Mouse (Mus musculus): ENCODE data around the gene Dgke.
A peak's percentile ranks its signal among the peaks of the same experiment; 100 is the strongest.
"Not testable (repeated sequence)": the region's sequence is repeated elsewhere in the genome, so short reads cannot be mapped to it uniquely, and the experiment has no call there.

Gene Dgke

DNA sequence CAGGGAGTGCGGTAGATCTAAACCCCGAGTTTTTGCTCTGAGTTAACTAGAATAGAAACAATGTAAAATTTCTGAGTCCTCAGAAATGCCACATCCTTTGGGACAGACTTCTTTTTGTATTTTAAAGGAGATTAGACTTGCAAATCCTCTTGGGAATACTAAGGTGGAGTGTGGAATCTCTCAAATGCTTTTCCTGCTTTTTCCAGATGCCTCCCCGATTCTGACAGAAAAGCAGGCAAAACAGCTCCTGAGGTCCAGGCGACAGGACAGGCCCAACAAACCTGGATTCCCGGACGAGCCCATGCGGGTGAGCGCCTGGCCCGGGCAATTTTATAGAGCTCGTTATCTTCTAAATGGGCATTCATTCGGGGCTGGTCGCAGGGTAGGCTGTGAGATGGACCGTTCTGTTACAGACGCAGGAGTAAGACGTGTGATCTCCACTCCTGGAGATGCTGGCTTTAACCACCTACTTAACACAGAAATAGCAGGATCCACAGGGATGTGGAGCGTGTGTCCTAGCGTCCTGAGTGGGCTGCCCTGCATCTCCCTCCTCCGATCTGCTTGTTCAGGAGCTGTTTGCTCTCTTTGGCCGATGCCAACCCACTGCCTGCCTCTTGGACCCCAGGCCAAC is 8.2 kb upstream of the Dgke start:
- no peak for DNase-seq (ENCODE audit: low read depth, low spot score)

DNA sequence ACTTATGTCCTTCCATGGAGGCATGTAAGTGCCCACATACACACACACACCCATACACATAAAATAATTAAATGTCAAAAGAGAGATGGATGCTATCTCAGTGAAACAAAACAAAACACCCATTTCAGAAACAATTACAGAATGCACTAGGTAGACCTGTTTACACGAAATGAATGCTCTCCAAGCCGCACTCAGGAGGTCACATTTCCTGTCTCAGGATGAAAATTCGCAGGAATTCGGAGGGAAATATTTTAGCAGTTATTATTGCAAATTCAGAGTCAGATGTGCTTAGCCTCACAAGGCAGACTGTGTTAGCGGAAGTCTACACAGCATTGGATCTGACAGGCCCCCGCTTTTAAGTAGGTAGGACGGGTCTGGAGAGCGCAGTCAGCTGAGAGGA is 6.9 kb upstream of the Dgke start, which contains the start of gene Gm525:
Gene Gm525 (plus strand): TSS at position 301 of the 400 bp plus-strand sequence.
- no peak for DNase-seq (ENCODE audit: low read depth, low spot score)

DNA sequence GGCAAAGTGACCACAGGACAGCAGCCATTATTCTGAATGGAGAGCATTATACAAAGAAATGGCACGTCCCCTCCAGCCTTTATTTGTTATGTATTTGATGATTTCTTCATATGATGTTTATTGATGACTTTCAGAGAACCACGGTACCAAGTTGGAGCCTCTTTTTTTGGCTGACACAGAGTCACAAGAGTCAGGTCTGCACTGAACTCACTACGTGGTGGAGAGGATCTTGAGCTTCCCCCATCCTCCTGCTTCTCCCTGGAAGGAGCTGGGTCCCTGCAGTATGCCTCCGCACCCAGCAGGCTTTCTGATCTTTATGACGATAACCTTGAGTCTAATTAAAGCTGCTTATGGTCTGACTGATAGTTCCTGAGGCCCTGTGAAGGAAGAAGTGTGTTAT is 4.9 kb upstream of the Dgke start:
- DNase-seq (ENCODE audit: low read depth, low spot score), result no peak

DNA sequence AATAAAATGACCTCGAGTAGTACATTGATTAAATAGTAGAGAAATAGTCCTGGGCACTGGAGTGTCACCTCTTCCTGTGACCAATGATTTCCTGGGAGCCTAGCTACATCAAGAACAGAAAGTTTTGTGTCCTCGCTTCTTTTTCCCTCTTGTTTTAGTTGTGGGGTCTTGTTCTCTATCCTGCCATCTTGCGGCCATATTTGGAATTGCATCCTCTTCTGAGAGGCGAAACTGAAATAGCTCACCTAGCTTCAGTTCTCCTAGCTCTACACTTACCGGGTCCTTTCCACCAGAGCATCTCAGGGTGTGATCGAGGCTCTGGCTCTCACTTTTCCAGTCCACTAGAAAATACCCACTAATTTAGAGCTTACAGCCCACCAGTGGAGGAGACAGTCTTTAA is 2.7 kb upstream of the Dgke start:
- peak; percentile 27 for DNase-seq (ENCODE audit: low read depth, low spot score)

DNA sequence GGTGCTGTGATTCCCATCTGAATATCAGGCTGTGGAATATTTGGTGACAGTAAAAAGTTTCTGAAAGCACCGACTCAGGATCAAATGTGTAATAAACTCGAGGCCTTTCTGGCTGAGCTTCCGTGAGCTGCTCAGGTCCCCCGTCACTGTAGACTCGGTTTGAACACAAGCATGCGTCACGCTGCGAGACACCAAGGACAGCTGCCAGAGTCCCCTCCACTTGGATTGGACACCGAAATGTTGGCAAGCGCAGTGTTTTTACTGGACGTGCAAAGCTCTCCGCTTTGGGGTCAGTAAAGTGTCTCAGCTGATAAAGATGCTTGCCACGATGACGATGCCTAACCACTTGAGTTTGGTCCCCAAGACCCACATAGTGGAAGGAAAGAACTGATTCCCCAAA is 2.0 kb upstream of the Dgke start:
- no peak for DNase-seq (ENCODE audit: low read depth, low spot score)

DNA sequence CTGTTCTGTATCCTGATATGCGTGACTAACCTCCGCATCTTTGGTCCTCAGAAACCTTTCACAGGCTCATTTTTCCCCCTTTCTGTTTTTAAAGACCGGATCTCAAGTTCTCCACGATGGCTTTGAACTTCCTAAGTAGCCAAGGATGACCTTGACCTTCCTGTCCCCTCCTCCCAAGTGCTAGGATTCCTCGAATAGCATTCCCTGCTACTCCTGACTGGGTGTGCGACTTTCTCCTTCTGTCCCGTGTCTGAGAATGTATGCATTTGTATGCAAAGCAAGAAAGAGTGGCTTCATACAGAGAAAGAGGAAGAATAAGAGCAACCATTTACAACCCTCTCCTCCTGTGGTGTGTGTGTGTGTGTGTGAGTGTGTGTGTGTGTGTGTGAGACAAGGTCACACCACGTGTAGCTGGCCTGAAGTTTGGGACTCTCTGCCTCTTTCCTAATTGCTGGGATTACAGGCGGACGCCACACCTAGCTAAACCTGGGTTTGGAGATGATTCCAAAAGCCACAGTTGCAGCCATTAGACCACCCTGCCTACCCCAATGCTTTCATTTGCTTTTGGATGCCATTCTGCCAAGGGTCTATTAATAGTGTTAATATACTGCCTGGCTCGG is 1.3 kb upstream of the Dgke start:
- no peak for DNase-seq (ENCODE audit: low read depth, low spot score)

DNA sequence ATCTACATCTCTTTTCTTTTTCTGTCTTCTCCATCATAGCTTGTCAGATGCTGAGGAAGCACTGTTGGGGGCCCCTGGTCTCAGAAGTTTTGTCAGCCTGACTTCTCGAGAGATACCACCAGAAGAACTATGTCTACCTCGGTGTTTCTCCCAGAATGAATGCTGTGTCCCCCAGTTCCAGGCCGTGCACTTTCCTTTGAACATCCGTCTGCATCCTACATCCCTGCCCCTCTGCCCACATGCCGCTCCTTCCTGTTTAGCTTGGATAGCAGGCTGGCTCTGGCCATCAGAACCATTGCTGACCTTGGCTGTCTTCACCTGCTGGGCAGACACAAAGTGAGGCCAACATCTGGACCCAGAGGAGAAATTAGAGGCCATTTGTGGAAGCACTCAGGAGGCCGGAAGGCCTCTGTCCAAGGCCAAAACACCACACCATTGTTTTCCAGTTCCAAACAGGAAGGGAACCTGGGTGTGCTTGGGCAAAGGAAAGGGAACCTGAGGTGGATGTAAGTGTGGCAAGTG is 712 bp upstream of the Dgke start:
- DNase-seq (ENCODE audit: low read depth, low spot score), result no peak

DNA sequence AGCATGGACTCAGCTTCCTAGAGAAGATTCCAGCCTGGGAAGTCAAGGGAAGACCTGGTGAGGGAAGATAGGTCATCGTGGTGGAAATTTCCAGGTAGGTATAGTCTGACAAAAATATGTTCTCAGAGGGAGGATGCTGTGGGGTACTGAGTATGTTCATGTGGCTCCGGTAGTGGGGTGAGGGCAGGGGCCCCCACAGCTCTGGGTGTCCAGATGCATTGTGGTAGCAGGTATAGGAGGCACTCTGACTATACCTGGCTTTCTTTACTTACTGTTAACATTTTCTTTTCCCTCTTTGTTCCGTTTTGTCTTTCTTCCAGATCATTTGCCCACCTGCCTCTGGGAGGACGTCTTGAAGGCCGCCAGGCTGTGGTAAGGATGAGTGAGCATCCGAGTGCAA is 524 bp downstream of the Dgke start:
- DNase-seq (ENCODE audit: low read depth, low spot score), result no peak

DNA sequence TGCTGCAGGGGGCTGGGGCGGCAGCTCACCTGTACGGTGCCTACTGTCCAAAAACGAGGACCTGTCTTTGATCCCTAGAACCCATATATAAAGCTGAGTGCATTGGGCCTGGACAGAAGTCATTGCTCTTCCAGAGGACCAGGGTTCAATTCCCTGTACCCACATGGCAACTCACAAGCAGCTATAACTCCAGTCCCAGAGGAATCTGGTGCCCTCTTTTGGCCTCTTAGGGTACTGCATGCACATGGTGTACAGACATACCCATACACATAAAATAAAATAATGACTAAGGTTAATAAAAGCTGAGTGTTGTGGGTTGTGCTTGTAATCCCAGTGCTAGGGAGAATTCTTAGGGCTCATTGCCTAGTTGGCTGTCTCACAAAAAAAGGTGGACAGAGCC is 1.4 kb downstream of the Dgke start:
- DNase-seq (ENCODE audit: low read depth, low spot score), result no peak

DNA sequence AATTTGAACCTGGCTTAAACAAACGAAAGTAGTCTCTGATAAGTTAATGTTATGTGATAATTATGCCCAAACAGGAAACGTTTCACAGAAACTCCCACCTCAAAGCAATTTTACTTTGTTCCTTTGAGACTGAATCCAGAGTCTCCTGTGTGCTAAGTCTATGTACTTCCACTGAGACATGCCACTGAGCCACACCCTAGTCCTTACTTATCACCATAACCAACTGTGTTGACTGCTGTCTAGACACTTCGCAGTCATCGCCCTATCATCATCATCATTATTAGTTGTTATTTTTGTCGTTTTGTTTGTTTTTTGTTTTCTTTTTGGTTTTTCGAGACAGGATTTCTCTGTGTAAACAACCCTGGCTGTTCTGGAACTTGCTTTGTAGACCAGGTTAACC is 2.3 kb downstream of the Dgke start:
- no peak for DNase-seq (ENCODE audit: low read depth, low spot score)

DNA sequence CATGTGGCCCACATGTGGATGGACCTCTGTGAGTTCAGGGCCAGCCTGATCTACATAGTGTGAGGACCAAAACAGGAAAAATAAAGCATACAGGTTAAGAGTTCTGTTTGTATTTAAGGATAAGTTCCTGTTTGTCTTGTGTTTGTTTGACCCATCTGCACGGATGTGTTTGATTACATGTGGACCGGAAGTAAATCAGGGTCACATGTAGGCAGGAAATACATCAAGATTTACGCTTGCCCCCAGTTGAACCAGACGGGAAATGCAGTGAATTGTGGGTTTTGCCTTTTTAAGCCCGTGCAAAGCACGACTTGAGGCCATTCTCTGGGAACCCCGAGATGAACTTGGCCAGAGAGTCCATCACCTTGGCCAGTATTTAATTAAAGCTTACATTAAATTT is 5.3 kb downstream of the Dgke start:
- no peak for DNase-seq (ENCODE audit: low read depth, low spot score)

DNA sequence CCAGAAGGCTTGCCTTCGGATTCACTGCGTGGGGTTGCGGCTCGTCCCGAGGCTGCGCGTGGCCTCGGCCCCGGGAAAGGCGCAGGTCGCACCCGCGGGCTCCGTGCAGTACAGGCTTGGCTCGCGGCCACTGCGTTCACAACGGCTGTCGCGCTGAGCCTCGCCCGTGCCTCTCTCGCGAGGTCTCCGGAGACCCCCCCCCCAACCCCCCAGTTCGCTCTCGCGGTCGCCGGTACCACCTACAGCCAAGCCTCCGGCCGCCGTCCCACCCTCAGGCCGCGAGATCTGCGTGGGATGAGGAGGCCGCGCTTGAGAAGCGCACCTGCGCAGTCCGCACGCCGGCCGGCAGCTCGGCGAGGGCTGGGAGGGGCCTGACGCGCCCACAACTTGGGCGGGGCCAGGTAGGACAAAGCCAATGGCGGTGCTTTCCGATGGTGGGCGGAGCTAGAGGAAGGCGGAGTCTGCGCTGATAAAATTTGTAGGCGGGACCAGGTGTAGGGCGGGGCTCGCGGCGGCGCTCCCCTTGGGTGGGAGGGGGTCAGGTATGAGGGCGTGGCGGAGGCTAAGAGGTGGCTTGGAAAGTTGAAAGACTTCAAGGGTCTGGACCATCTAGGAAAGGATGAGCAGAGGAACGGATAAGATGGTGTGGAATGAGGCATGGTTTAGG is 6.1 kb downstream of the Dgke start:
- peak; percentile 80 for DNase-seq (ENCODE audit: low read depth, low spot score)

DNA sequence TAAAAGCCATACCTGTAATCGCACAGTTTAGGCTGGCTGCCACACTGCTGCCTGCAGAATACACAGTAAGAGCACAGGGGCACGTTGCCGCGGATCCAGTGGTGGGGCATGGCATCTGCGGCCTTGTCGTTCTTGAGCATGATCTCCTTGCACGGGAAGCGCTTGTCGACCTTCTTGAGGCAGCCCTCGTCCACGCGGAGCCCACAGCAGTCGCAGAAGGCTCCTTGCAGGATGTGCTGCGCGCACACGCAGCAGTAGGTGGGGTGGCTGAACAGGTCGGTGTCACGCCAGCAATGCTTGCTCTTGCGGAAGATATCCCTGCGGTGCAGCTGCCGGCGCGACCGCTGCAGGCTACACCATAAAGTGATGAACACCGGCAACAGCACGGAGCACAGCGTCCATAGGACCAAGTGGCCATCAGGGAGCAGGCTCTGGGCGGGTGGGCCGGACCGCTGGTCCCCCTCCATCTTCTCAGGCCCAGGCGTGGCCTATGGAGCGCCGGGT is 6.7 kb downstream of the Dgke start:
- peak; percentile 35 for DNase-seq (ENCODE audit: low read depth, low spot score)

DNA sequence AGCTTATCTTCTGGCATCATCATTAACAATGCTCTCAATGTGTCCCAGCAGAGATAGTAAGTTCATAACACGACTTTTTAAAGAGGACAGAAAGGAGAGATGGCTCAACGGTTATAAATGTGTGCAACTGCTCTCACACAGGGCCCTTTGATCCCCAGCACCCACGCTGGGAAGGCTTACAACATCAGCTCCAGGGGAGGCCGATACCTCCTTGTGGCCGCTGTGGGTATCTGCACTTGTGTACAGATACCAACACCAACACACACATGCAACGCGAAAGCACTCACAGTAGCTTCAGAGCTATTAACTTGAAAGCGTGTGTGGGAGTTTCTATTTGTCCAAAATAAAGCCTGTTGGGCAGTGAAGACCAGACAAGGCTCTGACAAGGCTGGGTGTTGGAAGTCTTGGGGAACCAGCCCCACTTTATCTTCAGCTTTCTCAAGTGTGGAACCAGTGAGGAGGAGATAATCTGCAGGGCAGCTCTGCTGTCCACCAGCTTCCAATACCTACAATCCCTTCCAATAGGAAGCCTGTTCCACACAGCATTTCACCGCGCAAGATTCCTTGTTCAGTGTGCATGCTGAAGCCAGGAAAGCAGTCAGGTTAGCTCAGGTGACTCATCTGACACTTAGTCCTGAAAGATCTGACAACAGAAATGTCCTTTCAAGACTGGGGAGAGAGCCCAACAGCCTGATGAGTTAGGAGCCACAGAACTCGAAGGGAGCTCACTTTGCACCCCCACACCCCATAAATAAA is 8.0 kb downstream of the Dgke start:
- no peak for DNase-seq (ENCODE audit: low read depth, low spot score)

DNA sequence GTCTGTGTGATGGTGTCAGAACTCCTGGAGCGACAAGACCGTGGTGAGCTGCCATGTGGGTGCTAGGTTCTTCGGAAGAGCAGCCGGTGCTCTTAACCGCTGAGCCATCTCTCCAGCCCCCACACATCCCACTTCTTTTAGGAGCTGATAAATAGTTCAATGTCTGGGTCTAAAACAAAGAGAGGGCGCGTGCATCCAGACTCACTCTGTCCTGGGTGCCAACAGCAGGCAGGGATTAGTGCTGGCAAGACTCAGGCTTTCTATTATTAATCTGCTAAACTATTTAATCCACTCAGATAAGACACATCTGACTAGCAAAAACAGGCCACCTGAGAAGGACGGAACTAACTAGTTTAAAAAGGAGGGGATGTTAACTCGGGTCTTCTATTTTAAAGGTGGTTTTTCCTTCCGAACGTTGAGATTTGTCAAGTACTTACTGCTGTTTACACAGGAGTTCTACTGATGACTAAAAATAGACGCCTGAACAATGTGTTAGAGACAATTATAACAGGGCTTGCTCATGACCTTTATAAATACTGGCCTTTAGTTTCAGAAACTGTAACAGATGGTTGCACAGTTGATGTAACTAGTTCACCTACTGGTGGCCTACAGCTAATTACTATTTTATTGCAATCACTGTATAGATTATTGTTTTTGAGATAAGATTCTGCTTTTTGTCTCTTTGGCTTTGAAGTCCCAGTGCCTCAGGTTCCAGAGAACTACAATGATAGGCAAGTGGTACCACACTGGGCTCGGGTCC is 10.5 kb downstream of the Dgke start:
- DNase-seq (ENCODE audit: low read depth, low spot score), result no peak

DNA sequence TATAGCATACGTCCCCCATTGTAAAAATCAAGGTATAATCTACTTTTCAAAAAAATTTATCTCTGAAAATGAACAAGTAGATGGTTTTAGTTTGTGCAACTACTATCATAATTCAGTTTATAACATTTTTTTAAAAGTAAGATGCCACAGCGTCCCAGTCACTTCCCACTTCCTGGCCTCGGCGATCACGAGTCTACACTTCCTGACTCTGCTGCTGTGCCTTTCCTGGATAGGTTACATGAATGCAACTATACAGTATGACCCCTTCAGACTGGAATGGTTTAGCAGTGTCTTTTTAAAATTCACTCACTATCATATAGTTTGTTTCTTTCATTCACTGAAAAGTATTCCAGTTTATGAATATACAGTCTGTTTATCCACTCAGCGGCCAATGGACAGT is 14.9 kb downstream of the Dgke start:
- DNase-seq (ENCODE audit: low read depth, low spot score), result no peak

DNA sequence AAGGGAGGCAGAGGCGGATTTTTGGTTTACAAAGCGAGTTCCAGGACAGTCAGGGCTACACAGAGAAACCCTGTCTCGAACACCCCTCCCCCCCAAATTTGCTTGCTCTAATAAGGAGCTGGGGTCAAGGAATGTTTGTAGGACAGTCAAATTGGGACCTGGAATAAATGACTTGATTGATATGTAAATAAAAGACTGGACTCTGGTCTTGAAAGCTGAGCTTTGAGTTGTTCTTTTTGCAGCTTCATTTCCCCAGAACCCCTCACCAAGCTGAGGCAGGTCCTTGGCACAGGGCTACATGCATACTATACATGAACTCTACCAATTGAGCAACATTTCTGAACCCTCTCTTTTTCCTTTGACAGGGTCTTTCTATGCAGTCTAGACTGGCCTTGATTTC is 20.6 kb downstream of the Dgke start:
- no peak for DNase-seq (ENCODE audit: low read depth, low spot score)

DNA sequence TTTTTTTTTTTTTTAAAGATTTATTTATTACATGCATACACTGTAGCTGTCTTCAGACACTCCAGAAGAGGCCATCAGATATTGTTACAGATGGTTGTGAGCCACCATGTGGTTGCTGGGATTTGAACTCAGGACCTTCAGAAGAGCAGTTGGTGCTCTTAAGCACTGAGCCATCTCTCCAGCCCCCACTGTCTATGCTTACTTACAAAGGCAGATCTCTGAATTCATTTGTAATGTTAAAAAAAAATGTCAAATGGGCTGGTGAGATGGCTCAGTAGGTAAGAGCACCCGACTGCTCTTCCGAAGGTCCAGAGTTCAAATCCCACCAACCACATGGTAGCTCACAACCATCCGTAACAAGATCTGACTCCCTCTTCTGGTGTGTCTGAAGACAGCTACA is 21.1 kb downstream of the Dgke start:
- not testable (repeated sequence) for DNase-seq (ENCODE audit: low read depth, low spot score)

DNA sequence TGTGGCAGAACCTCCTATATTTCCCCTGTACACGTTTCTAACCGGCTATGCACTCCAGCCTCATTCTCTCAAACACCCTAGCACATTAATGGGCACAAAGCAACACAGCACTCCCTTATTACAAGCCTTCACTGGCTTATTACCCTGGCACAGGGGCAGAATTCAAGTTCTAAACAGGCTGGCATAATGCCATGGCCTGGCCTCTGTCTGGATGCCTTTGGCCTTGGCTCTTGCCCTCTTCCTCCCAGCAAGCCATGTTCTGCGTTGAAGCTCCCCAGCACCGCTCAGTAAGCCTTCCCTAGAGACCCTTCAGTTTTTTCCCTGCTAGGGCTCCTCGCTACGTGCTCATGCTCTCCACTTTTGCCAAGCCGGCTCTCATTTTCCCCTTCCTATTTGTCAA is 23.6 kb downstream of the Dgke start:
- no peak for DNase-seq (ENCODE audit: low read depth, low spot score)

DNA sequence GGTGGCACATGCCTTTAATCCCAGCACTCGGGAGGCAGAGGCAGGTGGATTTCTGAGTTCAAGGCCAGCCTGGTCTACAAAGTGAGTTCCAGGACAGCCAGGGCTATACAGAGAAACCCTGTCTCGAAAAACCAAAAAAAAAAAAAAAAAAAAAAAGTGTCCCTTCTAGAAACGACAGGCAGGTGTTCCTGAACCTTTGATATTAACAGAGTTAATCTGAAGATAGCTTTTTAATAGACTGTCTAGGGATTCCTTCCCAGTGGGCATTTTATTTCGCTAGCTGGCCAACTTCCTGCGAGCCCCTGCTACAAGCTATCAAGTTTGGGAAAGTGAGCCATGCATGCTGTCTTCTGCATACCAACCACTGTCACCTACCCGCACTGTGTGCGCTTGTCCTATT is 25.6 kb downstream of the Dgke start:
- DNase-seq (ENCODE audit: low read depth, low spot score), result not testable (repeated sequence)

DNA sequence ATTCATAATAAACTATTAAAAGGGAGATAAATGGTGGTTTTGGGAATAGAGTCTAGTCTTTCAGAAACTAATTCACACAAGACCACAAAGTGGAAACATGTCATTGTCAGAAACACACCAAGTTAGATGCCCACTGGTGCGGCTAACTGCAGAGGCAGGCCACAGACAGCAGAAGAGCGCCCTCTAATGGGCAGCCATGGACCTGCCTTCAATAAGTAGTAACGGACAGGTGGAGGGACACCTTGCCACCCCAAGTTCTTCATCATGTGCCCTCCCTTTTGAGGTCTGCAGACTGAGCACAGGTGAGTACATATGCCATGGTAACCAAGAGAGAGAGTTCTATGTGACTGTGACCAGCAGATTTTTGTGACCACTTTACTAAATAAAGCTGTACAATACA is 27.3 kb downstream of the Dgke start:
- DNase-seq (ENCODE audit: low read depth, low spot score), result no peak
